Mouse (Mus musculus) heart, postnatal 0 days (tissue): ENCODE data around the gene Ift52.

Experiments used
- CTCF ChIP-seq: IDR thresholded peaks from 2 replicates; pipeline ENCODE4 v1.5.1; 2016; ENCODE audit warnings: antibody characterized with exemption, control low read depth, low read depth
- EP300 ChIP-seq: IDR thresholded peaks from 2 replicates; pipeline ENCODE4 v1.6.1; 2016; ENCODE audit warnings: antibody characterized with exemption, low read depth

DNA sequence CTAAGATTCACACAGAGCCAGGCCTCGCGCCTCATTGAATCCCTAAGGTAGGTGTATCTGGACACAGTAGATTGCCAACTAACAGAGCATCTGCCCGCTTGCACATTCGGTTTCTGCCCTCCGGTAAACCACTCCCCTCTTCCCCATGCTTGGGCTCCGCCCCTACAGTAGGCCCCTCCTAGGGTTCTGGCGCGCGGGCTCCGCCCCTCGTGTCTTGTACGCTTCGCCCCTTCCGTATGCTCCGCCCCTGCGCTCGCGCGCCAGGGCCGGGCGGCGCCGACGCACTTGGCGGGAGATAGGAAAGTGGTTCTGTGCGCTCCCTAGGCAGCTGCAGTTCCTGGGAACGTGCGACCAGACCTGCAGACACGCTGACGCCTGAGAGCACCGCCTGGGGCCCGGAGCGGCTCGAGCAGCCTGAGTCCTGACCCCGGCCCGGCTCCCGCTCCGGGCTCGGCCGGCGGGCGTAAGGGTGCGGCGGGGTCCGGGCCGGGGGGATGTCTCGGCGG is 37.2 kb downstream of the Ift52 start, which contains the start of gene Mybl2:
- TF ChIP-seq EP300 (no peak), CTCF (no peak)
